Mouse (Mus musculus) natural killer cell, adult 2 months (primary cell): ENCODE data around the gene Reln.

Source experiments
- DNase-seq, 2 experiments: peaks; one replicate each; pipeline ENCODE4 v3.0.0; 2022; ENCODE audit warnings: low spot score in 2 of 2

Reln gene

GRCm38 (mm10) chr5:22344556-22344975, at the start of gene Reln:
Reln (minus strand) TSS chr5:22344702.
- DNase-seq, result no peak

GRCm38 (mm10) chr5:22388502-22388901, 44.0 kb upstream of the Reln start:
- no peak for DNase-seq

- DNase-seq, result no peak
These were observed 16.0 kb upstream of the Reln start for GRCm38 (mm10) chr5:22360510-22360909.

GRCm38 (mm10) chr5:22348412-22348811, 3.9 kb upstream of the Reln start:
- no peak for DNase-seq

GRCm38 (mm10) chr5:22347732-22348131, 3.2 kb upstream of the Reln start:
- no peak for DNase-seq

GRCm38 (mm10) chr5:22345894-22346635, 1.6 kb upstream of the Reln start:
- DNase-seq, result no peak

GRCm38 (mm10) chr5:22344976-22345651, 612 bp upstream of the Reln start:
- DNase-seq, result no peak

GRCm38 (mm10) chr5:22343843-22344555, 503 bp downstream of the Reln start:
- DNase-seq, result no peak

- no peak for DNase-seq
These were observed 1.0 kb downstream of the Reln start for GRCm38 (mm10) chr5:22343536-22343842.

- no peak for DNase-seq
These were observed 2.0 kb downstream of the Reln start for GRCm38 (mm10) chr5:22342461-22342860.

- DNase-seq, result no peak
These were observed 3.5 kb downstream of the Reln start for GRCm38 (mm10) chr5:22340991-22341390.

GRCm38 (mm10) chr5:22335408-22335807, 9.1 kb downstream of the Reln start:
- DNase-seq, result no peak

- no peak for DNase-seq
These were observed 13.7 kb downstream of the Reln start for GRCm38 (mm10) chr5:22330802-22331201.

GRCm38 (mm10) chr5:22328431-22329359, 15.8 kb downstream of the Reln start:
- DNase-seq, result no peak

- no peak for DNase-seq
These were observed 17.3 kb downstream of the Reln start for GRCm38 (mm10) chr5:22327170-22327569.

- no peak for DNase-seq
These were observed 20.7 kb downstream of the Reln start for GRCm38 (mm10) chr5:22323801-22324200.

- no peak for DNase-seq
These were observed 26.7 kb downstream of the Reln start for GRCm38 (mm10) chr5:22317807-22318206.

- no peak for DNase-seq
These were observed 28.0 kb downstream of the Reln start for GRCm38 (mm10) chr5:22316471-22316870.

GRCm38 (mm10) chr5:22315990-22316389, 28.5 kb downstream of the Reln start:
- no peak for DNase-seq

- no peak for DNase-seq
These were observed 31.5 kb downstream of the Reln start for GRCm38 (mm10) chr5:22312995-22313394.

- no peak for DNase-seq
These were observed 33.5 kb downstream of the Reln start for GRCm38 (mm10) chr5:22311046-22311445.

GRCm38 (mm10) chr5:22309001-22309400, 35.5 kb downstream of the Reln start:
- DNase-seq, result no peak
